Mouse (Mus musculus) layer of hippocampus, adult 18-20 months (tissue): ENCODE measurements around the gene Actl7a. TPM values are rescaled to one million over a fixed set of nuclear protein-coding genes. Genes with fewer than 3 reads are reported as not detected.

Experiments
- DNase-seq, 2 experiments: peaks; one replicate each; pipeline ENCODE4 v3.0.0; 2022; ENCODE audit warnings: low spot score in 2 of 2
- total RNA-seq, 2 experiments: library from RNA; stranded (reverse); gene quantifications; 2 replicates each; pipeline ENCODE4 v1.2.3; 2021

Gene Actl7a
- total RNA-seq, 2 experiments from 2014 or later, result not detected

DNA sequence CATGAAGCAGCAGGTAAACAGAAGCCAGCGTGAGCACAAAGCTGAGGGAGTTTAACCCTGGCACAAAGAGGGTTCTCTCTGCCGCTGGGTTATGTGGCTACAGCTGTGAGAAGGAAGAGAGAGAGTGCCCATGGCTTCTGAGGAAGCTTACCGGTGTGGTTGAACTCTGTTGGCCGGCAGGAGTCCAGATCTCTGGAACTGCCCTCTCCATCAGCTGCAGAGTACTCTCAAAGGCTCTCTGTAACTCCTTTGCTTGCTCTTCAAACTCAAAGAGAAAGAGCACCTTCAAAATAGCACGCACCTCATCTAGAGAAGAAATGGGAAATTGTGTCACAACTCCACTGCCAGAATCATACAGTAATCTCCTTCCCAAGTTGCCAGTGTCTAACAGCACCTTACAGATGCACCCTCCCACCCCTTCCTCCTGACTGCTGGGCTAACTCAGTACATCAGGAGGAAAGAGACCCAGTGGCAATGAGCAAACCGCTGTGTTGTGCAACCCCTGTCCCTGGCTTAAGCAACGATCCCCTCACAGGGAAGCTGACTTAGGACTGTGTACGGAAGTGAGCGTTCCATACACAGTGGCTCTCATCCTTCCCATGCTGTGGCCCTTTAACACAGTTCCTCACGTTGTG is 13.9 kb downstream of the Actl7a start:
- DNase-seq, result no peak

DNA sequence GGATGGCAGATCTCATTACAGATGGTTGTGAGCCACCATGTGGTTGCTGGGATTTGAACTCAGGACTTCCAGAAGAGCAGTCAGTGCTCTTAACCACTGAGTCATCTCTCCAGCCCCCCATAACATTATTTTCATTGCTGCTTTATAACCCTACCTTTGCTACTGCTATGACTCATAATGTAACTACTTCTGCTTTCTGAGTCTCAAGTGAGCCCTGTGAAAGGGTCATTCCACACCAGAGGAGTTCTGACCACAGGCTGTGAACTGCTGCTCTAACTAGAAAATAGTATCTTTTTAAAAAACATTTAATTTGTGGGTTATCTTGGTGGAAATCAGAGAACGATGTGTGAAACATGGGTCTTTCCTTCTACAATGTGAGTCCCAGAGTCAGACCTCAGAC is 14.5 kb downstream of the Actl7a start:
- no peak for DNase-seq

DNA sequence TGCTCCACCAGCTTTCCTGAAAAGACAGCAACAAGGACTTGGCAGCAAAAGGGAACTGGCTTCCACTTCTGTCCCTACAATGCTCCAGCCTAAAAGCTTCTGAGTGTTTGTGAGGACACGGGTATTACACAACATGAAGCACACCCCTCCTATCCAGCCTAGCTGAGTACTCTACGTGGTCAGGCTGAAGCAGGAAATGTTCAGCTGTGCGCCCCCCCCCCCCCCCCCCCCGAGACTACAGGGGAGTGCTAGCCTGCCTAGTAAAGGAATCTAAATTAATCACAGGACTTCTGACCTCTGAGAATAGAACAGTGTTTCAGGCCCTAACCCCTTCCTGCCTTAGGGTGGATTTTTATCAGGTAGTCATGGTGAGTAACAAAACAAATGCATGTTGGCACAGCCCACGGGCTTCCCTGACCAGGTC is 24.7 kb downstream of the Actl7a start:
- no peak for DNase-seq

DNA sequence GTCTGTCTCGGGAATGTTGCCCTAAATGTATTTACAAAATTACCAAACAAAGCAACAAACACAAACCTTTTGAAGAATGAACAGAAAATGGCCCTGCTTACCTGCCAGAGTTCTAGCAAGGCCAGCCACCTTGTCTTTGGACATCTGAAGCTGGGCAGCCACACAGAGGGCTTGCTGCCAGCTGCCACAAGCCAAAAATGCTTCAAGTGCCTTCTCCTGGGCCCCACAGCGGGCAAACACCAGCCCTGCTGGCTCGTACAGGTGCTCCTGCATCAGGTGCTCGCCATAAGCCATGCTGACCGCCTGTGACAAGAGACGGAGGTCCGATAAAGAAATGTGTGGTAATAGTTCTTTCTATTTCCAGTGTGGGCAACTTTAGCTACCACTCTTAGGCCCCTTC is 25.7 kb downstream of the Actl7a start:
- DNase-seq, result no peak

DNA sequence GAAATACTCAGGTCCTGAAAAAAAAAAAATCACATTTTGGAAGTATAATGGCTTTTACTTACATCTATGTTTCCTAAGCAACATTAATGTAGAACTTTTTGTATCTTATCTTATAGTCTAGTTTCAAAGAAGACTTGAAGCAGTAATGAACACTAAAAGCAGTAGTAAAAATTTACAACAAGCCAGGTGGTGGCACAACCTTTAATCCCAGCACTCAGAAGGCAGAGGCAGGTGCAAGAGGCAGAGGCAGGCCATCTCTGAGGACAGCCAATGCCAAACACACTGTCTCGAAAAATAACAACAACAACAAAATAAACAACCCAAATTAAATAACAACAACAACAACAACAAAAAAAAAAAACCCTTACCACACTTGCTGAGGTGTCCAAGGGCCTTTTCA is 27.9 kb downstream of the Actl7a start:
- no peak for DNase-seq

DNA sequence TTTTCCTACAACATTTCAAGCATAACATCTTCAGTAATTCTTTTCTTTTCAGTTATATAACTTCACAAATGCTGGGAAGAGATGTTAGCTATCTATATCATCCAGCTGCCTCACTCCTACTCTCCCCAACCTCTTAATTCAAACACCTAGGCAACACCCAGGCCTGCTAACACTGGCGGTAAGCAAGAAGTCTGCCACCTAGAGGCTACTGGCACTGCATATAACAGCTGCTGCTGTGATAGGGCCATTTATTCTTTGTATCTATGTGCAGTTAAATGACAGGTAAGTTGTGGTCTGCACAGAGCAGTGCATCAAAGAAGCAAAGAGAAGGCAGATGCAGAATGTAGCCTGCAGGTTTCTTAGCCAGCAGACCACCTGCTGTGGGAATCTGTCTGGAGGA is 48.2 kb downstream of the Actl7a start:
- DNase-seq, result no peak

Other genes with a start within 250 kb of the Actl7a start
- not detected for gene Gm26657, start 3.3 kb upstream of the Actl7a start, total RNA-seq
- gene Actl7b, start 2.0 kb upstream of the Actl7a start, total RNA-seq, result not detected
- gene Elp1, start 58.9 kb downstream of the Actl7a start, total RNA-seq, result 10 to 100 TPM; 55.5 to 57.1 TPM
- 10 to 100 TPM; 16.2 to 16.5 TPM for gene Fam206a, start 58.9 kb downstream of the Actl7a start, total RNA-seq
- gene Ctnnal1, start 121.8 kb downstream of the Actl7a start, total RNA-seq, result 10 to 100 TPM; 11.3 to 14.1 TPM
- 10 to 100 TPM; 33.7 to 35.4 TPM for gene Tmem245, start 204.0 kb downstream of the Actl7a start, total RNA-seq
- 100 to 1,000 TPM; 216 to 233 TPM for gene Frrs1l, start 247.0 kb downstream of the Actl7a start, total RNA-seq